Mouse (Mus musculus) urinary bladder, adult 18-20 months (tissue): ENCODE data around the gene Rmi2.
"Not testable (repeated sequence)": the region's sequence is repeated elsewhere in the genome, so short reads cannot be mapped to it uniquely, and the experiment has no call there.

Experiments used
- DNase-seq, 2 experiments: peaks; one replicate each; pipeline ENCODE4 v3.0.0; 2022; ENCODE audit warnings: low spot score in 2 of 2, mixed read lengths in 2 of 2

Rmi2 gene

DNA sequence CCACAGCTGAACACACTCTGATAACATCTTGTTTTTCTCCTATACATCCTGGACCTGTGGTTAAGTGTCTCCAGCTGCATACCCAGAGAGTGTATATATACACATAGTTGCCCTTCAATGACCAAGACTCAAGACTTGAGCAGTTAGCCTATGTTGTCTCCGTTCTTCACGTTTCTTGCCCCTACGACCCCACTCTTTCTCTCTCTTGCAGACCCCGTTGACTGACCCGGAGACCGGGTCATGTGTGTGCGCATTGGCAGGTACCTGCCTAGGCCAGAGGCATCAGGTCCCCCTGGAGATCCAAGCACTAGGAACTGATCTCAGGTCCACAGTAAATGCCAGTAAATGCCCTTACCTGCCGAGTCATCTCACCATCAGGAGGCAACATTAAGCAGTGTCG, 7.6 kb upstream of the Rmi2 start:
- no peak for DNase-seq

DNA sequence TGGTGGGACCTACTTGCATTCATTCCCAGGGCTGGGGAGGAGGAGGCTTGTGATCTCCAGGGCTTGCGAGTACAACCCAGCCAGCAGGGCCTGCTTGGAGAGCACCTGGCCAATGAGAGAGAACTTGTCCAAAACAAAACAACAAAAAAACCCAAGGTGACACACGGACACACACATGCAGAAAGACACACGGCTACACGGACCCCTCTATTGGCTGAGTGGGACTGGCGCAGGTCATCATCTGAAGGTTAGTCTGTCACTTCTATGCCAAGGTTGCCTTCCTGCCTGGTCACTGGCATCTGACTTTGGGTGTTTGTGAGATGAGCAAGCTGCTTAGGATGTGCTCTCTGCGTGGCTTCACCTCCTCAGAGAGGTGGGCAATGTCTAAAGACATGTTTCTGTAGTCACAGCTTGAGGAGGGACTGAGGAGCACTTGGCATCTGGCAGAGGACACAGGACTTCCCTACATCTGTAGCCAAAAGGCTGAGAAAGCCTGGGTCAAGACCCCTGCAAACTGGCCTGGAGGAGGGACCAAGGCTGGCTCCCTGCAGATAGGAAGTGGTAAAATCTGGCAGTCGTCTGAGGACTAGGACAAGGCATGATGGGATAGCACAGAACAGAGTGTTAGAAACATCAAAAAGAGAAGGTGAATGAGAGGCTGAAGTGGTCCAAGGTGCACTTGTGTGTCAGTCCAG, 6.9 kb upstream of the Rmi2 start:
- no peak for DNase-seq

DNA sequence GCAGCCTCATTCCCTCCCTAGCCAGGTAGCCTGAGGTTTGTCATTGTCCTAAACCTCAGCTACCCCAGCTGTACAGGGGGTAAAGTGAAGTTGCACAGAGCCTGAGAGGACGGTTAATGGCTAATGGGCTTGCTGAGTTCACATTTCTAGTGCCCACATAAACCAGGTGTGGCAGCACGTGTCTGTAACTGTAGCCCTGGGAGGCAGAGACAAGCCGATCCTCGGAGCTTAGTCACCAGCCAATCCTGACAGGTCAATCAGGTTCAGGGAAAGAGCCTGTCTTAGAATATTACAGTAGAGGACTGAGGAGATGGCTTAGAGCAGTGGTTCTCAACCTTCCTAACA, 6.4 kb upstream of the Rmi2 start:
- peak in 1 of 2 experiments; percentile 50 for DNase-seq

DNA sequence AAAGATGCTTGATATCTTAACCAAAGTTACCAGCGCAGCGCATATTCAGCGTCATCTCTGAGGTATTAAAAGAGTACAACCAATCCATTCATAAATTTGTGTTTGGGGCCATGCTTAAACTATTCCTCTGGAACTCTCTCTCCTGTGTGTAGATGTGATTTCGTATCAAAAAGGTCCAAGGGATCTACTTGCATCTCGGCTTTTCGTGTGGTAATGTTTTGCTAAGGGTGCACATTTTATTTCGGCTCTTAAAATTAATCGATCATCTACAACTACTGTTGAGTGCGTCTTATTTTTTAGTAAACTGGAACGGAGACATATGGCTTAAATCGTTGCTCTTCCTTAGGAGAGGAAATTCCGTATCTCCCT, 333 bp upstream of the Rmi2 start:
- DNase-seq = no peak

DNA sequence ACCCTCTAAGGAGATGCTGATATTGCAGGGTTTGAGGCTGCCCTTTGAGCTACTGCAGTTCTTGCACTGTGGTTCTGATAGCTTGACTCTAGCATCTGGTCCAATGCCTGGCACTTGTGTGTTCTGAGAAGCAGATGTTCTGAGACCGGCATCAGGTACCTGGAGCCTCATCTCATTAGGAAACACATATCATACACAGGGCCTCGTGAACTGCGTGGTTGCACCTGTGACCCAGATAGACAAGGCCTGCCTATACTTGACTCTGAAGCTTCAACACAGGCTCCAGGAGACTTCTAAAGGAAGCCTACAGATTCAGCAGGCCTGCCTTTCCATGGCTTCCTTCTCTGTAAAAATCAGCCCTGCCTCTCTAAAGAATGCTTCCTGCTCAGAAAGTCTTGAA, 1.5 kb downstream of the Rmi2 start:
- no peak for DNase-seq

DNA sequence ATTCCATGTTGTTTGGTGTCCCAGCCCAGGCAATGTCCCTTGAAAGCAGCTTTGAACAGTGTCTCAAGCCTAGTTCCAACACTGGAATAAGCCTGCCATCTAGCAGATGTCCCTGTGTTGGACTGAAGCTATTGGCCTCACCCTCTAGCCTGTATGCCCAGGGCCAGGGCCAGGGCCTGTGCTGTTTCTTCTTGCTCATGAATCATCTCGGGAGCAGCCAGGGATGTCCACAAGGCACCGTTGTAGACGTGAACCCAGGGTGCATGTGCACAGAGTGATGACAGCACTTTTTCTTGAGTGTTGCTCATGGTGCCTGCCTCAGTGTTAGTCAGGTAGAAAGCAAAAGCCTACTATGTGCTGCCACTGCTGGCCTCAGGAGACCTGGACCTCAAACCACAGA, 2.4 kb downstream of the Rmi2 start:
- DNase-seq = no peak

DNA sequence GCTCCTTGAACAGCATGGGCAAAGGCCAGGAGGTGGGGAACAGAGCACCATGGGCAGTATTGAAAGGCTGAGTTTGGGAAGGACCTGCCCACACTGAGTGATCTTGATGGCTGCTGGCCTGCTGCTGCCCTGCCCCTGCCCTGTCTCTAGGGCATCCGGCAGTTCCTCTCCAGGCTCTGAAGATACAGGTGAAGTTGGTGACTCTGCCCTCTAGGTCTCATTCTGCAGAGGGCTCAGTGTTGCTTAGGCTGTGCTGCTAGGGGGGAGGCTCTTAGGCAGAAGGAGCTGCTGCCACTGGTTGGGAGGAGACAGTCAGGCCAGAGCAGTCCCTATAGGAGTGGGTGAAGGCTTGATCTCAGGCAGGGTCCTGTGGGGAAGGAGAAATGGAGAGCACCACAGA, 3.0 kb downstream of the Rmi2 start:
- no peak for DNase-seq

DNA sequence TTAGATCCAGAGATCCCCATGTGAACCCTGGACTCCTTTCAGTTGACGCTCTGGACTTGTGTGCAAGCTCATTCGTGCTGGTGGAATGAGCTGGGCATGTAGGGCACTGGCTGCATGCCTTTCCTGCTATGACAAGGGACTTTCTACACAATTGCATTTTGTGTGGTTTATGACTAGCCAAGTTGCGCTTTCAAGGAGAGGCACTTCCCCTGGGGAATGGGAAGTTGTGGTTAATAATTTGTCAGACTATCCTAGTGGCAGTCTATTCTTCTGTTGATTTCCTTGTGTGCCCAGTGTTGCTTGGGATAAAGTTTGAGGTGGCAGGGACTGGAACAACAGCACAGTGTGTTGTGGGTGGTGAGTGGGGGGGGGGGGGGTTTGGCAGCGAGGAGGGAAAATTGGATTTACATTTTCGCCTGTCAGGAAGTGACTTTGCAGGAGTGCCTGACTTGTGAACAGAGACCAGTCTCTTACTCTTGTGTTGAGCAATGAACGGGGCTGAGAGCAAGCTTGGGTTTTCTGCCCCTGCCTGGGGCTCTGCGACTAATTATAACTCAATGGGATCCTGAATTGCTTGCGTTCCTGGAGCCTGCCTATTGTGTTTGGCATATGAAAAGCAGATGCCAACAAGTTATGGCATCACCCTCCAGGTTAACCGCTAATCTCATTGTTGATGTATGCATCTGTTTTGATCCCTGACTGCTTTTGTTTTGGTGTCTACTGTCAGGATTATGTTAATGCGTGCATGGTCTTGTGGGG, 3.8 kb downstream of the Rmi2 start:
- DNase-seq = no peak

DNA sequence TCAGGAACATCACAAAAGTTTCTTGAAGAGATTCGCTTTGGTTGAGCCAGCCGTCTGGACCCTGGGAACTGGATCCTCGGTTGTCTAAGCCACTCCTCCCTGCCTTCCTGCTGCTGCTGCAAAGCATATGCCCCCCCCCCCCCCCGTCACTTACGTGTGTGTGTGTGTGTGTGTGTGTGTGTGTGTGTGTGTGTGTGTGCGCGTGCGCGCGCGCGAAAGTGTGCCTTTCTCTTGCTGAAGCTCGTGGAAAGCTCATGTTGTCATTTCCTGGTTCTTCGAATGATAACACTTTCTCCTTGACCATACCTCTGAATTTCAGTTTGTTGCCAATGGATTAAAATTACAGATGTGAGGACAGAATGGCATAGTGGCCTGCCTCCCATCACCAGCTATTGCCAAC, 5.2 kb downstream of the Rmi2 start:
- no peak for DNase-seq

DNA sequence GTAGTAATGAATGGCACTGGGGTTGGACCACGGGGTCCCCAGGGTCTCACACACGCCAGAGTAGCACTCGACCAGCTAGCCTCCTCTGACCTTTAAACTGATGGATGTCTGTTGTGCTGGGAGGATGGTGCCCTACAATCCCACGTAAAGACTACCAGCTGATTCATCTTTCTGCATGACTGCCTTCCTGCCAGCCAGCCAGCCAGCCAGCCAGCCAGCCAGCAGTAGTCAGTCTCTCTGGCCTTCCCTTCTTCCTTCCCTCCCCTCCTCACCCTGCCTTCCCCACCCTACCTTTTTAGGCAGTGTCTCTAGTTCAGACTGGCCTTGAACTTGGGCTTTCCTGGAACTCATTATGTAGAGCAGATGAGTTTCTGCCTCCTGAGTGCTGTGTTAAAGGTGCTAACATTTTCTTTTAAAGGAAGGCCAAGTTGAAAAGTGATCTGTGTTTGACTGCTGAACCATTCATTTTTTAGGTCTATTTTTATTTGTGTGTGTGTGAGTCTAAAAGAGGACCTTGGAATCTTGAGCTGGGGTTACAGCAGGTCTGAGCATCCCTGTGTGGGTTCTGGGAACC, 7.5 kb downstream of the Rmi2 start:
- DNase-seq = no peak

DNA sequence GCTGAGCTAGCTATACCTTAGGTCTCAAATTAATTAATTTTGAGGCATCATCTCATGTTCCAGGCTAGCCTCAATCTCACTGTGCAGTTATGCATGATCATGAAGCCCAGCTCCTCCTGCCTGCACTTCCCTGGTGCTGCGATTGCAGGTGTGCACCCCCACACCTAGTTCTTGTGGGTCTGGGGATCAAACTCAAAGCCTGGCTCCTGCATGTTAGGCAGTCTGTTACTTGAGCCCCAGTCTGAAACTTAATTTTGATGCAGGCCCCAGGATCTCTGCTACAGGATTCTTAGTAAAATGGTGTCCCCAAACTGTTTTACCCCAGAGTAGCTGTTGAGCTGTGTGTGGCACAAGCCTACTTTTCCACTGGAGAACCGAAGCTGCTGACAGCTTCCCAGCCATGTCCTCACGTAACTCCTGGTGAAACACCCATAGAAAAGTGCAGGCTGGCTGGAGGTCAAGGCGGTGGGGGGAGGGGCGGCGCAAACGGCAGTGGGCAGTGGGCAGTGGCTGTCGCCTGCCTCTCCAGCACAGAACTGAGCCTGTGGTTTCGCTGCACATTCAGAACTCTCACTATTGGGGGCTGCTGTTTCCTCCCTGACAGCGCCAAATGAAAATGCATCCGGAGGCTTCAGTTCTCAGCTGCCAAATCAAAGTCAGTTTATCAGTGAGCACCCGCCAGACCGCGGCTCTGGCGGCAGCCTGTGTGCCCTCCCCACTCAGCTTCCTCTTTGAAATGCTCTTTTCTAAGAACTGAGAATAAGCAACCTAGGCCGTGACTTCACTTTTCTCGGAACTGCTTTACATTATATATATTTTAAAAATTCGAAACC, 8.8 kb downstream of the Rmi2 start:
- no peak for DNase-seq

DNA sequence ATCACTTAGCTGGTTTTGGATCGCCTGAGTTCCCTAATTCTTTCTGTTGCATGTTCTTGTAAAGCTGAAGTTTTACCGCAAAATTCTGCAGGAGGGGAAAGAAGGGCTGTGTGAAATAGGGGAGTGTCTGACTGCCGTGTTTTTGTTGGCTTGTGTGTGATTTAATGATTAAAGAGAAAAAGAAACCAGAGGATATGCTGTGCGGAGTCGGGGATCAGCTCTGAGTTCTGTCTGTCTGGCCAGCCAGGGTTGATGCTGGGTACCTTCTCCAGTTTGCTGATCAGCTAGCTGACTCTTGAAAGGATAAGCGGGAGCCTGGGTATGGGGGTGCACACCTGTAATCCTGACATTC, 9.4 kb downstream of the Rmi2 start:
- no peak for DNase-seq

DNA sequence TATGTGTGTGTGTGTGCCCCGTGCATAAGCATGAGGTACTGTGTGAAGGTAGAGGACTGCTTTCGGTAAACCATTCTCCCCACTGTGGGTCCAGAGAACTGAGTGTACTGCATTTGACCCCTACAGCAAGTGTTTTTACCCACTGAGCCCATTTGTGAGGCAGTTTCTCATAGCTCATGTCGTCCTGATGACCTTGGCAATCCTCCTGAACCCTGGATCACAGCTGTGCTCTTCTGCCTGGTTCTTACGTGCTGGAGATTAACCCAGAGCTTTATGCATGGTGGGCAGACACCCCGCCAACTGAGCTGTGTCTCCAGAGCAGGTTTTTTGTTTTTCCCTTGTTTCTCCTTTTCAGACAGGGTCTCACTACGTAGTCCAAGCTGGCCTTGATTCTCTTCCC, 11.1 kb downstream of the Rmi2 start:
- no peak for DNase-seq

DNA sequence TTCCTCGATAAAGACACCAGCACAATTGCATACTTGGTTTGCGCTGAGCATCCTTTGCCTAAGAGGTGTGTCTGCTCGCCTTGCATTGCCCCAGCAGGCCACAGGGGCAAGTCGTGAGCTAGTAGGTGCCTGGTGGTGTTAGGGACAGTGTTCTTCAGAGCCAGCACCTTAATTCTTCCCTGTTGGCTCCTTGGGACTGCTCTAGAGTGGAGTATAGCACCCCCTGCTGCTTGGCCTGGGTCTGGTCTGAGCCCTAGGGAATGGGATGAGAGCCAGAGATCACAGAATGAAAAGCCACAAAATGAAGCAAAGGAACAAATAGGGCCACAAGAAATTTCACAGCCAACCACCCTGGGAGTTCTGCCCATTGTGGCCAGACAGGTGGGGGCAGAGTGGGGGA, 11.6 kb downstream of the Rmi2 start:
- peak; percentile 53 to 58 for DNase-seq

DNA sequence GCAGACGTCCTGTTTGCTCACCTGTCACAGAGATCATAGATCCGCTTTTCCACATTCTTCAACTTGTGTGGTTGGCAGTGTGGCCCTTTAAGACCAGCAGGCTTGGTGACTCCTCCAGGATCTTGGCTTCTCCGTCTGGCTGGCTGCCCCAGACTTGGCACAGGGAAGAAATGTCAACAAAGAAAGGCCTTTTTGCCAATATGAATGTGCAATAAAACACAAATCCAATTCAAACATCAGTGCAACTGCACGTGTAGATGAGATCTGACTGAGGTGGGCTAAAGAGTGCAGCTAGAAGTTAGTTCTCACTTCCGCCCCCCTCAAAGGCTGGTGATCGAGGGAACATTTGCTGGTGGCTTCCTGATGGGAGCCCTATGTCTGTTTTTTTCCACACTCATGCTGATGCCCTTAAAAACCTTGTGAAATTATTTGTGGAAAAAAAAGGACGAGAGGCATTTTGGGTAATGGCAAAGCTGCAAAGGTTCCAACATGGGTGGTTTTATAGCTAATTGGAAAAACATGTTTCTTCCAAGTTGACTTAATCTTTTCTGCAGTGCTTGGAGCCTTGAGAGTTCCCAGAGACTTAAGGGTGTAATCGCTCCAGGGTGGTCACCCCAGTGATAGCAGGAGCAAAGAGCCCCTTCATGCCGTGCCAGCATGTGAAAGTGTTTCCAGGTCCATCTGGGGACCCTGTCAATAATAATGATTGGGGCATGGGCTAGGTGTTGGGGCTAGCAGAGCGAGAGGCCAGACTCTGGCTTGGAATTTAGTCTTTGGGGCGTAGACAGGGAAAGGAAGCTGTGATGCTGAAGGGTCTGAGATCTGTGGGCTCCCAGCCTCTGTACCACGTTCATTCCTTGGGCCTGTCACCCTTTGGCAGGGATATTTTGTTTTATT, 15.4 kb downstream of the Rmi2 start:
- DNase-seq = peak in 1 of 2 experiments; percentile 68

DNA sequence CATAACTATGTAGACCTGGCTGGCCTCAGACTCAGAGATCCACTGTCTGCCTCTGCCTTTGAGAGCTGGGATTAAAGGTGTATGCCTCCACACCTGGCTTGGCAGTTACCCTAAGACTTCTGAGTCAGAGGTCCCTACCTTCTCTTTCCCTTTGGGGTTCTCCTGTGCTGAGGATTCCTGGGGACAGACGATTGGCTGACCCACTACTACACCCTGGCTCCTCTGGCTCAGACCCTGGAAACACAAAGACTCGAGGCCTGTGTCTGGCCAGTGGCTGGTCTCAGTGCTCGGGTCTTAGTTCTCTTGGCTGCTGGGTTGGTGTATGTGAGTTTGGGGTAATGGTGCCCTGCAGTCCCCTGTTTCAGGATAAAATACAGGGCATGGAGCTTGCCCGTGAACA, 16.0 kb downstream of the Rmi2 start:
- DNase-seq = no peak

DNA sequence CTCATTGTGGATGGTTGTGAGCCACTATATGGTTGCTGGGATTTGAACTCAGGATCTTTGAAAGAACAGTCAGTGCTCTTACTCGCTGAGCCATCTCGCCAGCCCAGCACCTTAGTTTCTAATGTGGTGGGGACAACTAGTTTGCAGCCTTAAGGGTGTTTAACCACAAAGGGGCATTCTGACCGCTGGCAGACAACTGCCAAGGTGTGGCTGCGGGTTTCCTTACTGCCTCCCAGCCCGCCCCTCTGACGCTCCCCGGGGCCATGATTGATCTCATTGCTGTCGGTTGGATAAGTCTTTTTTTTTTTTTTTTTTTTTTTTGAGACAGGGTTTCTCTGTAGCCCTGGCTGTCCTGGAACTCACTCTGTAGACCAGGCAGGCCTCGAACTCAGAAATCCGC, 17.4 kb downstream of the Rmi2 start:
- DNase-seq = not testable (repeated sequence)

DNA sequence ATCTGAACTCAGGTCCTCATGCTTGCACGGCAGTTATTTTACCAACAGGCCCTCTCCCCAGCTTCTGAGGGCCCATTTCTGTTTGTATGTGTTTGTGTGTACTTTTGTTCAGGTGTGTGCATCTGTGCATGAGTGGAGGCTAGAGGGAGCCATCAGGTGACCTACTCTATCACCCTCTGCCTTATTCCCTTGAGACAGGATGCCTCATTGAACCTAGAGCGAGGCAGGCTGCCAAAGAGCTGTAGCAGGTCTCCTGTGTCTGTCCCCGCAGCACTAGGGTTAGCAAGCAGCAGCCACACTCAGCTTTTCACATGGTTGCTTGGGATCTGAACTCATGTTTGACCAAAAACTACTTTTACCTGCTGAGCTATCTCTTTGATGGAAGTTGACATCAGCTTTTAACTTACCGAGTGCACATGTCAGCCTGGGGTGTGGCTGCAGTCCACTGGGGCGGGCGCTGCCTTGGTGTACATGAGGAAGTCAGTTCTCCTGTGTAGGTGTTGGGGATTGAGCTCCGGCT, 24.9 kb downstream of the Rmi2 start:
- no peak for DNase-seq

DNA sequence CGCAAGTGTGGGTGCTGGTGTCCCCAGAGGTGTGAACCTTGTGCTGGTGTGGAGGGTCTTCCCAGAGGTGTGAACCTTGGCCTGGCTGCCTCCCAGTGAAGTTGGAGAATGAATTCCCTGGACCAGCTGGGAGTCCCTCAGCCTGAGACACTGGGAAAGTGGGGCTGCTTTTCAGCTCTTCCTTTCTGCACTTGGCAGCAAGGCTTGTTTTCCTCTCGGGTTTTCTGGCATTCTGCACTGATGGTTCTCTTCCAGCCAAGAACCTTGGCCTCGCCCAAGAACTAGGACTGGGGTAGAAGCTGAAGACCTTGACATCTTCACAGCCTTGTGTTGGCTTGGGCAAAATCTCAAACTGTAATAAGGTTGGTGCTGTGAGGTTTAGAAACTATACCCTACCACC, 26.5 kb downstream of the Rmi2 start:
- no peak for DNase-seq

DNA sequence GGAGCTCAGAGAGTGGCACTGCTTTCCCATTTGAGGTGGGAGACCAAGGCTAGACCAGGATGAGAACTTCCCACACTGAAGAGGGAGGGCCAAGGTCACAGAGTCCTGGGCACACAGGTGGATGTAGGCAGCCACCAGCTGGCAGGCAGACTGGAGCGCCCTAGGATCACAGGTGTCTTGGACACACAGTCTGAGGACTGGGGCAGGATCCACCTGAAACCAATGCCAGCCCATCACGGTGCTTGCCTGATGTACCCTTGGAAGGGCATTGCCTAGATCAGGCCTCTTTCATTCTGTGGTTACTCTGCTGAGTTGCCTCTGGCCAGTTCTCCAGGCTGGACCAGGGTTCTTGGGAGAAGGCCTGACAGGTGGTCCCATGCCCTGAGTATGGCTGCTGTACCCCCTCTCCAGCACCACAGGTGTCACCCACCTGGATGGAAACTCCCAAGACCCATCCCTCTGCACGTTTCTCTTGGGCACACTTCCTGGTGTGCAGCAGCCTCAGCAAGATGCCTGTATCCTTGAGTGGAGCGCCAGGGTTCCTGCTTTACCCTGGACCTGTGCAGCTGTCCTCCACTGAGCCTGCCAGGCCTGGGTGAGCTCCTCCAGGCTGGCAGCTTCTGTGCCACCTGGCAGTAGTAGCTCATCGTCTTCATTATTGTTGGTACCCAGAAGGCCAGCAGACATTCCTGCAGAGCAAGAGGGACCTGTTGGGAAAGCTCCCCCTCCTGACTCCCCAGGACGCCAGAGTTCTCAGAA, 30.2 kb downstream of the Rmi2 start:
- DNase-seq = no peak

DNA sequence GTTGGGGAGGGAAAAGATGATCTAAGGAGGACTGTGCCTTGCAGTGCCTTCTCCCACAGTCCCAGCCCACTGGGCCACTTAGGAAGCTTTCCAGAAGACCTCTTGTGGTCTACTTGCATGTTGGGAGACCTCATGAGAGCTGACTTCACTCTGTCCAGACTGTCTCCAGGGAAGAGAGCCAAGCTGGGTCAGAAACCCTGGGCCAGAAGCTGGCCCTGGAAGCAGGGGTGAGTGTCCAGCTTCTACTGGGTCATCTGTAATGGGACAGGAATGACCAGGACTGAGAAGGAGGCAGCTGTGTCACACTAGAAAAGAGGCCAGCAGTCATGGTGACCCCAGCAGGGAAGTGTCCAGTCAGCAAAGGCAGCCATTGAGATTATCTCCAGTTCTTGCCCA, 30.7 kb downstream of the Rmi2 start:
- no peak for DNase-seq
